Mouse (Mus musculus) bone marrow, adult 2 months (tissue): Measurements from ENCODE around the gene Fdx1. TPM values are rescaled to one million over a fixed set of nuclear protein-coding genes. Genes with fewer than 3 reads are reported as not detected.

Experiments used
- H3K27ac ChIP-seq: fragments of 200-500 bp; 2 replicates; pipeline ENCODE4 v1.5.1; 2012; ENCODE audit warnings: low read depth, mild to moderate bottlenecking, control low read depth, inconsistent platforms, low read length; ENCODE audit not compliant: control insufficient read depth, poor library complexity, insufficient read depth
- H3K4me1 ChIP-seq: fragments of 200-500 bp; 2 replicates; pipeline ENCODE4 v1.6.1; 2011; ENCODE audit warnings: low read length; ENCODE audit not compliant: control insufficient read depth, insufficient read depth
- H3K4me3 ChIP-seq: fragments of 200-500 bp; replicated peaks from 2 replicates; pipeline ENCODE3; 2011; ENCODE audit warnings: mild to moderate bottlenecking, low read depth, low read length, control low read depth; ENCODE audit not compliant: control insufficient read depth
- CTCF ChIP-seq: fragments of 200-500 bp; IDR thresholded peaks from 2 replicates; pipeline ENCODE4 v1.5.1; 2011; ENCODE audit warnings: low read length, control low read depth; ENCODE audit not compliant: control insufficient read depth, insufficient read depth
- POLR2A ChIP-seq: fragments of 200-500 bp; IDR thresholded peaks from 2 replicates; pipeline ENCODE4 v1.6.1; 2011; ENCODE audit warnings: low read depth, mild to moderate bottlenecking, control low read depth, low read length, borderline replicate concordance; ENCODE audit not compliant: control insufficient read depth
- whole genome bisulfite sequencing: fragments of 180-500 bp; shearing (Covaris S2); methylation state at CpG from one replicate; pipeline ENCODE4 v1.1.7; 2018; 5-methylcytosine and 5-hydroxymethylcytosine counted together
- polyA plus RNA-seq: library from polyadenylated mRNA; stranded (reverse); fragments of >200 nt; gene quantifications from 2 replicates; pipeline ENCODE4 v1.2.4, GENCODE M21; 2011; ENCODE audit warnings: low replicate concordance; ENCODE audit not compliant: missing spikeins, insufficient read depth, insufficient read length

Gene Fdx1
- polyA plus RNA-seq, 1 experiment = 6.2 TPM

- Histone ChIP-seq H3K4me1 (no peaks in the 10 kb centered on the region), H3K27ac (no peak overlapping the region), H3K4me3 (no peak overlapping the region)
- peak; percentile 47; the same call in 1 of the 2 replicates for TF ChIP-seq CTCF
- no peak for TF ChIP-seq POLR2A
- 69% methylated on average over 4 of the region's 4 CpGs for WGBS
Measured at GRCm38 (mm10) chr9:51993486-51994275, 30.3 kb upstream of the Fdx1 start.

- no peaks in the 10 kb centered on the region for H3K4me1 ChIP-seq
- no peak overlapping the region for H3K4me3 ChIP-seq
- TF ChIP-seq CTCF (no peak), POLR2A (no peak)
- WGBS = 21% methylated on average over 2 of the region's 2 CpGs
- H3K27ac ChIP-seq = no peak overlapping the region
Measured at GRCm38 (mm10) chr9:51991241-51991876, 28.0 kb upstream of the Fdx1 start.

GRCm38 (mm10) chr9:51990828-51991227 lies 27.5 kb upstream of the Fdx1 start:
- 25% methylated on average over 2 of the region's 2 CpGs for WGBS
- H3K27ac ChIP-seq = no peak overlapping the region
- TF ChIP-seq CTCF (peak; percentile 38; the same call in 1 of the 2 replicates), POLR2A (no peak)

GRCm38 (mm10) chr9:51985493-51986099 lies 22.2 kb upstream of the Fdx1 start:
- Histone ChIP-seq H3K4me1 (no peaks in the 10 kb centered on the region), H3K4me3 (no peak overlapping the region), H3K27ac (no peak overlapping the region)
- no peak for TF ChIP-seq CTCF
- WGBS = 84% methylated on average over 11 of the region's 11 CpGs

More at GRCm38 (mm10) chr9:51990828-51991227, 27.5 kb upstream of the Fdx1 start:
- H3K4me3 ChIP-seq = no peak overlapping the region
- no peaks in the 10 kb centered on the region for H3K4me1 ChIP-seq

- H3K27ac ChIP-seq = no peak overlapping the region
- TF ChIP-seq POLR2A (no peak), CTCF (no peak)
- H3K4me1 ChIP-seq = no peaks in the 10 kb centered on the region
- no peak overlapping the region for H3K4me3 ChIP-seq
- WGBS = 88% methylated on average over 1 of the region's 1 CpGs
Measured at GRCm38 (mm10) chr9:51981131-51981530, 17.8 kb upstream of the Fdx1 start.

GRCm38 (mm10) chr9:51979301-51979700 lies 15.9 kb upstream of the Fdx1 start:
- 88% methylated on average over 6 of the region's 6 CpGs for WGBS
- TF ChIP-seq POLR2A (no peak), CTCF (no peak)
- H3K4me1 ChIP-seq = no peaks in the 10 kb centered on the region
- H3K4me3 ChIP-seq = no peak overlapping the region
- H3K27ac ChIP-seq = no peak overlapping the region

- Histone ChIP-seq H3K27ac (no peak overlapping the region), H3K4me3 (no peak overlapping the region), H3K4me1 (no peaks in the 10 kb centered on the region)
- TF ChIP-seq CTCF (no peak), POLR2A (no peak)
- WGBS = 79% methylated on average over 6 of the region's 6 CpGs
Measured at GRCm38 (mm10) chr9:51978545-51979259, 15.3 kb upstream of the Fdx1 start.
